ENCODE assay signal across 11 mouse cellular contexts in the genomic region with DNA sequence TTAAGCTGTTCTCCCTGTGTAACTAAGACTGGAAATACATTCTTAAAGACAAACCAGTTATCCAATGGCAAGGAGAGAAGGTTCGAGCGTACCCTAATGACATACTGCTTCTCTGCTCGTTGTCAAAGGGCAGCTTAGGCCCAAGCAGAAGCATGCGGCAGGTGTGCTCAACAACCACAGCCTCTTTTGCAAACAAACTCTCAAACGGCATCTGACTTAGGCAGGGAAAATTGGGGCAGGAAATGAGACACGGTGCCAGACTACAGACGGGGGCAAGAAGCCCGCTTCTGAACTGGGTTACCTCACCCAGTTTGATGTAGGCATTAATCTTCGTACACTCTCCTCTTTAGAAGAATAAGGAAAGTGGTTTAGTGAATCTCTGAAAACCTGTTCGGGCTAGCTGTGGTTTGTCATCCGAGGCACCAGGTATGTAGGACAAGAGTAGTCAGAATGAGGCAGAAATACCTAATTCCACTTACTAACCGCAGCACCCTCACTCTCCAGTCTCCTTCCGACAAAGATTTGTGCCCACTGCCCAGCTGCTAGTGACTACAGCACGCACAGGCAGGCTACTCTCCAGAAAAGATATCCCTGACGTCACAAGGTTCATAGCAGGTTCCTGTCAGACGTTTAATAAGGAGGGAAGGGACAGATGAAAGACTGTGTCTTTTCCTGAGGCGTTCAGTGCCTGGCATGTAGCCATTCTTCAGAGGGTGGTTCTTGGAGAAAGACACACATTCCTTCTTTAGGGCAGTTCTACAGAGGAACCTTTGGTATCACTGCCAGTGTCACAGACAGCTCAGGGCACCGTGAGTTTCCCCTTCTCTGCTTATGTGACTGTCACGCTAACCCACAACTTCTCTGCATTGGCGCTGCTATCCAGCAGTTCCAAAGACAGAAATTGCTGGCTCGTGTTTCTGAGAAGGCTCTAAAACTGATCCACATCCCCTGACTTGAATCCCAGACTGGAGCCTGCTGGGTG.
A peak's percentile ranks its signal among the peaks of the same experiment; 100 is the strongest.
DNase-seq lines count a peak whose midpoint lies in the region.
"Had no signal": no experiment of that assay in that cellular context is flagged by ENCODE, and none has a peak within 500 bp of the region (broad histone marks: within the 10 kb centered on the region; RNA-seq: fewer than 3 reads in every experiment).

No protein-coding gene starts in this region.

- DNase-seq in heart, adult 11 months = peak; percentile 78
- no peak for DNase-seq in heart, postnatal 25 days (ENCODE audit: low spot score)
- peak; percentile 53 for DNase-seq in urinary bladder, postnatal 14 days (ENCODE audit: low spot score)
- DNase-seq in urinary bladder, postnatal 4 days (ENCODE audit: low spot score in 2 of 2) = no peak
- DNase-seq in naive thymus-derived CD4-positive, alpha-beta T cell, adult 2 months (ENCODE audit: low read depth) = peak; percentile 28
- DNase-seq in thymus, postnatal 36 days = peak; percentile 45 to 71
- no peak for DNase-seq in kidney, postnatal 36 days
- DNase-seq in kidney, adult 9 months = no peak
- DNase-seq: cerebellum, adult 11-12 months; kidney, adult 8-10 months; left cerebral cortex, postnatal 4 days had no signal

- intact Hi-C loops in heart, postnatal 25 days (cut with DNase I) = no loop called here

Comparison
In these comparisons a context has a peak if more than half of its experiments do, and no peak if none do; other contexts are left out.
1. DNase-seq: peak in heart, adult 11 months (single experiment), urinary bladder, postnatal 14 days (single experiment), naive thymus-derived CD4-positive, alpha-beta T cell, adult 2 months (single experiment) and thymus, postnatal 36 days (2 of 2); none in heart, postnatal 25 days (single experiment), urinary bladder, postnatal 4 days (0 of 2), kidney, postnatal 36 days (0 of 2) and kidney, adult 9 months (single experiment).